Mouse (Mus musculus) left cerebral cortex, adult 18-20 months (tissue): Measurements from ENCODE around the gene Begain. TPM values are rescaled to one million over a fixed set of nuclear protein-coding genes. Genes with fewer than 3 reads are reported as not detected.

Experiments used
- DNase-seq, 2 experiments: peaks; one replicate each; pipeline ENCODE4 v3.0.0; 2021 to 2022; ENCODE audit warnings: low spot score in 2 of 2, mixed read lengths in 1 of 2
- total RNA-seq, 2 experiments: library from RNA; stranded (reverse); gene quantifications; 2 replicates each; pipeline ENCODE4 v1.2.3; 2021

Gene Begain
- total RNA-seq, 2 experiments from 2014 or later, result 137 to 141 TPM

DNA sequence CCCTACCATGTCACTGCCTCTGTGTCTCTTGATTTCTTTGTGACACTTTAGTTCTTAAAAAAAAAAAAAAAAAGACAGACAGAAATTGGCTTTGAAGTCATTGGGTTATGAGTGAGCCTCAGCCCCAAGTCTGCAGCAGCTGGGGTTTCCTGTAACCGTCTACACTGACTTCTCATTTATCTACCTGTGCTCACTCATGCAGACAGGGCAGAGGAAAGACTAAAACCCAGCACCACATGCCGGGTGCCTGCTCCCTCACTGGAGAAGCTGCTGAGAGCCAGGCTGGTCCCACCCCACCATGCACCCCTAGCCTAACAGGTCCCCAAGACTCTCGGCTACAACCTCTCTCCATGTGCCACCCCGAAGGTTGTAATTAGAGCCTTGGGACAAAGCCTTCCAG is 10.3 kb downstream of the Begain start:
- DNase-seq, result no peak

DNA sequence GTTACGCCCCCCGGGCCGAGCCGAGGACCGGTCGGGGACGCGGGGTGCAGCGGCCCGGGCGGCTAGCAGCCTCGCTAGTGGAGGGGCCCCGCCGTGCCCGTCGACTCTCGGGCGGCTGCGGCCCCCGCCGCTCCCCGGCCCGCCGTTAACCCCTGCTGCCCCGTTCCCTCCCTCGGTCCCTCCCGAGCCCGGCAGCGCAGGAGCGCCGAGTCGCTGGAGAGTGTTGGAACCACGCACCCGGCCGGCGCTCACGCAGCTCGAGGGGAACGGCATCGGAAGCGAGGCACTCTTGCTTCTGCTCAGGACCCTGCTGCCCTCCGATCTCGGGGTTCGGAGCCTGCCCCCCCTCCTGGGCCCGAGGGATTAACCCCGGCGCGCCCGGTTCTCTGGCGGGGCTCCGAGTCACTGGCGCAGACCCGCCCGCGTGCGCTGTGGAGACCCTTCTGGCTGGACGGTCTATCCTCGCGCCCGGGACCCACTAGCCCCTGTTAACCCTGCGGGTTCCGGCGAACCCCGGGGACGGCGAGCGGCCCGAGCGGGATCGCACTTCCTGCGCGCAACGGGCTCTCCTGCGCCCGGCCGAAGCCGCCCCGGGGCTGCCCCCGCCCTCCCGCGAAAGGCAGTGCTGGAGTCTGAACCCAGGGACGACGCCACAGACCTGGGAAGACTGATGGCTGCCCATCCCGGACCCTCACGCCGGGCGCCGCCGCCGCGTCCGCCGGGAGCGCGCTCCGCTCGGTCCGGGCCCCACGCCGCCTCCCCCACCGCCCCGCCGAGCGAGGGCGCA is 14.8 kb downstream of the Begain start:
- no peak for DNase-seq

DNA sequence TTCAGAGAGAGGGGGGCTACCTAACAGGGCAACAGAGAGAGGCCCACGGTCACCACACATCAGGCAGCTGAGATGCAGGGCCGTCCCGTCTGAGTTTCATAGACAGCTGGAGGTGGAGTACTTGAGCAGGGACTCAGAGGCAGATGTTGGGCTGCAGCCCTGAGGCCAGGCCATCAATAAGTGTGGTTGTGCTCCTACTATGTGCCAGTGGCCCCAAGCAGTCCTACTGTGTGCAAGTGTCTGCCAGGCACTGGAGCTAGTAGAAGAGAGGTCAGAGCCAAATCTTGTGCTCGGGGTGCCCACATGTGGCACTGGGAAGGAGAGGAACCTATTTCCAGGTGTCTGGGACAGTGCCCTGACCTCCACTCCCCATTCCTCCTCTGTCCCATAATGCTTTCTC is 18.1 kb downstream of the Begain start:
- no peak for DNase-seq

DNA sequence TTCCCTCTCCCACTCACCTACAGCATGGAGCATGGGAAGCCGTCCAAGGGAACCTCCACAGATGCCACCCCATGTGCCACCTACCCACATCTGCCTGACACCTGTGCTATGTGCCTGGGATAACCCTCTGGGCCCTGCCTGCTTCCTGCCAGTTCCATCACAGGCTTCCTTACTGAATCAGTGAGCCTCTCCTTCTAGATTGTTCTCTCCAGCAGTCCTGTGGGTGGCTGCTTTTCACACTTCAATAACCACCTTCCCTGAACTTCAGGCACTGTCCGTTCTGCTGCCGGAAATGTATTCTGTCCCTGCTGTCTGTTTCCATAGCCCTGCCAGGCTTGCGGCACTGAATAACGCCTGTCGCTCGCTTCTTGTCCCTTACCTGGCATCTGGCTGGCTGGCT is 22.4 kb downstream of the Begain start:
- no peak for DNase-seq

DNA sequence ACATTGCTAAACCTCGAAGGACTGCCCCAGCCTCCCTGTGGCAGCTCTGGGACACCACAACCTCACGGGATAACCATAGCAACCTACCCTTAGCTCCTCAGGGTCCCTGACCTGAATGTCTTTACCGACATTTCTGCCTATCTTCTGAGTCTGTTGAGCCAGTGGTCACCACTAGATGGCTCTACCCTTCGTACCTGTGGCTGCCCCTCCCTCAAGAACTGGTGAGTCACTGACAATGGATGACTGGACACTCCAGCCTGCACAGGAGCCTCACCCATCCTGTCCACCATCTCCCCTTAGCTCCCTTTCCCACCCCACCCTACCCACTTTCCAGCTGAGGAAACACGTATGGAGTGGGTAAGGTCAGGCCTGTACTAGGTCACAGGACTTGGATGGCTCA is 23.5 kb downstream of the Begain start:
- no peak for DNase-seq

DNA sequence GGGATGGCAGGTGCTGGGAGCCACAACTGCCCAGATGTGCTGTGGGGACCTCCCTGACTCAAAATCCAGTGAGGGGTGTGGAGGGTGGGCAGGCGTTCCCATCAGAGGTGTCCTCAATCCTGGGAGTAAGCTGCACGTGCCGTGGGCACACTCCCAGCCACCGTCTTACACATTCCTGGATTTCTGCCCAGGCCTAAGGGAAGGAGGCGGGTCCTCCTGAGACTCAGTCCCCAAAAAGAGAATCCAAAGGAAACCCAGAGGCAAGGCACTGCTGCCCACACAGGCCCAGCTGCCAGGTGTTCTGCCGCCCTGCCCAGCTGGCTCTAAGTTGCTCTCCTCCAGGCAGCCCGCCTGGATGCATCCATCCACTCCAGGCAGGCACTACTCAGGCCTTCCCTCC is 28.7 kb downstream of the Begain start:
- no peak for DNase-seq

DNA sequence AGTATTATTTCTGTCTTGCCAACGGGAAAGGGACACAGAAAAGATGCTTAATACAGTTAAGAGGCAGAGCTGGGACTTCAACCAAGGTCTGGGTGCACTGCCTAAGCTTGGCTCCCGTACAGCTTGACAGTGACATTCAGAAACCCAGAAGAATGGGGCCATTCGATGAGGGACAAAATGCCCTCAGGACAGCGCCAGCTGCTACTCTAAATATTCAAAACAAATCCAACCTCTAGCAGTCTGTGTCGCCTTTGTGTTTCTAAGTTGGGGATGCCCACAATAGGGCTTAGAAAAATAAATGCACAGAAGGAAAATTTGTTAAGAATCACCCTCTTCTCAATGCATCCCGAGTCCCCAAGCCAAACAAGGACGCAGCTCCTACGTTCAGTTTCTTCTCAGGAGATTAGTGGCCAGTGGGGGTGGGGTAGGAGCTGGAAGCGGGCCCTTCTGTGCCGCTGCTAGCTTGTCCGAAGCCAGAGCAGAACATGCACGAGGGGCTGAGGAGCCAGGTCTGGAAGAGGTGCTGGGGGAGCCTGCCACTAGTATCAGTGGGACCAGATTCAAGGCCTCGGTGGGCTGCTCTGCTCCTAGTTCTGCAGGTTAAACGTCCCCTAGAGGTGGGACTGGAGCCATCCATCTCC is 29.7 kb downstream of the Begain start:
- DNase-seq, result peak in 1 of 2 experiments; percentile 22

DNA sequence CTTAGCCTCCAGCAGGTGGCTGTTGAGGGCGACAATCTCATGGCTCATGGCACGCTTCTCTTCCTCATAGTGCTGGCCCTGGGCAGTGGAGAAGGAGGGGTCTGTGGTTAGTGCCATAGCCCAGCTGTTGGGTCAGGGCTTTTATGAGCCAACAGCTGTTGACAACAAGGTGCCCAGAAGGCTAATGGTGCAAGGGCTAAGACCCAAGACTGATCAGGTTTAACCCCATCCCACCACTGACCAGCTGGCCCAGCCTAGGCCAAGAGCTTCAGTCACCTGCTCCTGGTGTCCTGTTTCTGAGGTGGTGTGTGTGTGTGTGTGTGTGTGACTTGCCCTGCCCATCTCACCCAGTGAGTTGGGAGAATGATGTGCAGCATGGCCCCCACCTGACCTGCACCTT is 31.0 kb downstream of the Begain start:
- no peak for DNase-seq

DNA sequence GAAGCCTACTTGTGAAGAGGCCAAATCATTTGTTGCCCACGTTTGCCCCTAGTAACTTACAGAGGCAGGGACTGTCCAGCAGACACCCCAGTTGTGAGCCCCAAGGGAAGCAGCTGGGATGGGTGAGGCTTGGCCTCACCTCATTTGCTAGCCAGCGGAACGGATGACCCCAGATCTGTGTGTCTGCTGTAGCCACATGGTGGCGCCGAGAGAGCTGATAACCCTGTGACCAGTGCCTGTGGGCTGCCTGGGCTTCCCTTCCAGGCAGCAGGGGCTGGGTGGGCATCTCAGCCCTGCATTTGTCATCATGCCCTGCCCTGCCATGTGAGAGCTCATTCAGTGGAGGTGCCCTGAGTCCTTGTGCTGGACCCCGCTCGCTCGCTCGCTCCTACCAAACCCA is 44.2 kb downstream of the Begain start:
- no peak for DNase-seq

DNA sequence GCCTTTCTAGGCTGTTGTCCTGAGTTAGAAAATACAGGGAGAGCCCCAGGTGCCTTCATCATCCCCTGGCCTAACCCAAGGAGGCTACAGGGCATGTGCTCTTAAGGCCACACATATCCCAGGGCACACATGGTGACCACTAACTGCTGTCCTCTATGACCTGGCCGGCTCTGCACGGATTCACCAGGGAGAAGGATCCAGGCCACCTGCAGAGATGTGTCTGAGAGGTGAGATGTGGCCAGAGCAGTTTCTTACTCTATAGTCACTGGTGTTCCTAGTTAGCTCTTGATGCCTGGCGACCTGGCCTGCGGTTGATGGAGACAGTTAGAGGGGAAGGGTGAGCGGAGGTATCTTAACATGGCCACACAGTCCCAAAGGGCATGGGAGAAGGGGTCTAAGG is 45.1 kb downstream of the Begain start:
- DNase-seq, result no peak

DNA sequence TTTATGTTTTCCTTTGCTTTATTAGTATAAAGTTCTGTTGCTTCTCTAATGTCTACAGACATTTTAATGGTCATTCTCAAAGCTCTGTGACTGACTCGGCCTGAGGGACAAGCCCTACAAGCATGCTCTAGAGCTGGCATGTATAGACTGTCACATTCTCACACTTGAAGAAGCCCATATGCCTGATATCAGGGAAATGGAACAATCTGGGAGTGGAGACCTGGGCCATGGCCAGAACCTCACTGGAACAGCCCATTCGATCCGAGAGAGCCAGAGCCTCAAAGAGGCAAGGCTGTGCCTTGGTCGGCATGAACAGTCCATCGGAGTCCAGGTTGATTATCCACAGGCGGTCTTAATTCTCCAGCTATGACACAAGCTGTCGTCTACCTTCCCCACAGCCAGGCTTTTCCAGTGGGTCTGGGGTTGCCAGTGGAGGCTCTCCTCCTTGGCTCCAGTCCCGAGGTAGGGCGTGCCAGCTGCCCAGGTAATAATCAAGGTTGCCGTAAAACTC is 45.8 kb downstream of the Begain start:
- DNase-seq, result no peak

DNA sequence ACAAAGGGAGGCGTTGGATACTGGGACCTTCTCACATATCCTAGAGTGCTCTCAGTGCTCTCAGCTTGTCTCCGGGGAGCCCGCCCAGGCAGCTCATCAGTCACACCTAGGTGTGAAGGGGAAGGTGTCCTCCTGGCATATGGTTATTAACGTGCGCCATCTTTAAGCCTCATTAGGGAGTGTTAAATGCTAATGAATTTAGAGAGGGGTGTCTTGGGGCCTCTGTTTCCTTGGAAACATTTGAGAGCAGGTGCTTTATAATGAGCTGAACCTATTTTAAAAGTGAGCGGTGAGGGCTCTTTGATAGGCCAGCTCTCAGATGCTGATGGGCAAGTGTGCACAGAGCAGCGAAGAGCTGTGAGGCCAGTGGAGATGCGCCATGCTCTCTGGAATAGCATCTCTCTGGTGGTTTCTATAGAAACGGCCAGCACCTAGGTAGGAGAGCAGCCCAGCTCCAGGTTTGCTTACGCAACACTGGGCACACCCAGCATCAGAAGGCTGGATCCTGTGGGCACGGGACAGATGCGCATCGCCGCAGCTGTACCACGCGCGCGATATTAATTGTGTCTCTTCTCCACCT is 57.9 kb downstream of the Begain start:
- DNase-seq, result no peak

DNA sequence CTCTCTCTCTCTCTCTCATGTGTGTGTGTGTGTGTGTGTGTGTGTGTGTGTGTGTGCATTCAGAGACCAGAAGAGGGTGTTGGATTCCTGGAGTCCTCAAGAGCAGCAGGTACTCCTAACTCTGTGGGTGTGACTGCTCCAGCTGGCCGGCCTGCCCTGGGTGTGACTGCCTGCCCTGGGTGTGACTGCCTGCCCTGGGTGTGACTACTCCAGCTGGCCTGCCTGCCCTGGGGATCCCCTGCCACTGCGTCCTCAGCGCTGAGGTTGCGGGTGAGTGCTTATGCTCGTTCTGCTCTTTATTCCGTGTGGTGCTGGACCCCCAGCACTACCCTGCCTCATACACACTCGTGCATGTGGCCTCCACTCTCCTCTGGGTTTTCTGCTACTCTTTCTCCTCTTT is 65.0 kb downstream of the Begain start:
- no peak for DNase-seq

DNA sequence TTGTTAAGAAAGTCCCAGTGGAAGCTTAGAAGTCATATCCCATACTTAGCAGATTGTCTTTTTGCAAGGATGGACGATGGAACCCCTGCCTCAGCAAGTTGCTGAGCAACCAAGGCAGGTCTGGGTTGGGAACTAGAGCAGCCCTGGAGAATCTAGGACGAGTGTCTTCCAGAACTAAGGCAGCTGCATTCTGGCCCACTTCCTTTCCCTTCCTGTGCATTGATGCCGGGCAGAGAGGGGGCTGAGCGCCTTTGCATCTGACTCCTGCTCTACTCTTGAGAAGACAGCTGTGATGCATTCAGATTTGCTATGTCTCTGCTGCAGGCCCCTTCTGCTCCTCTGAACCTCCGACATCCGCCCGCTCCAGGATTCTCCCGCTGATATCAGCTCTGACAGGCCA is 70.8 kb downstream of the Begain start:
- DNase-seq, result no peak

DNA sequence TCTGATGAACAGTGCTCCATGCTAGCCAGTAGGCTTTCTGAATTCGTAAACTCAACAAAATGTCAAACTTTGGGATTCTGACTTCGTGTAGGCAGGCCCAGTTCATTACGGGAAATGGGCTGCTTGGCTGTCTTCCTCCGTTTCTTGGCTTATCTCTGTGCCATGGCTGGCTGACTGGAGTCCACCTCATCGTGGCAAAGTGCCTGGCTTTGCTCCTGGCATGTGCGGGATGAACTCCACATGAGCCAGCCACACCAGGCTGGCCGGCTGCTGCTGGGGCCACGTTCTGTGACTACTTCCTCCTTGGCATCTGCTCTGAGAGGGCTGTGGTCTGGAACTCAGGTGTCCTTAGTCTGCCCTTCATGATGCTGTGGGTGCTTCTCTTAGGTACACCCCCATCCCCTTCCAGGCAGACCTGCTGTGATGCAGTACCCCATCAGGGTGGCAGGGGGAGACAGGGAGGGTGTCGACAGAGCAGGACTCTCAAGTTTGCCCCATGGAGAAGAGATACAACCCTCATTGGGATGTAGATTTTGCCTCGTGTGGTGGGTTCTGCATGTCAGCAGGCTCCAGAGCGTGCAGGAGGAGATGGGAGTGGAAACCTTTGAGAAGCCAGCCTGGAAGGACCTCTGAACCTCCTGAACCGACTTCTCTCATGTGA is 71.9 kb downstream of the Begain start:
- DNase-seq, result no peak

DNA sequence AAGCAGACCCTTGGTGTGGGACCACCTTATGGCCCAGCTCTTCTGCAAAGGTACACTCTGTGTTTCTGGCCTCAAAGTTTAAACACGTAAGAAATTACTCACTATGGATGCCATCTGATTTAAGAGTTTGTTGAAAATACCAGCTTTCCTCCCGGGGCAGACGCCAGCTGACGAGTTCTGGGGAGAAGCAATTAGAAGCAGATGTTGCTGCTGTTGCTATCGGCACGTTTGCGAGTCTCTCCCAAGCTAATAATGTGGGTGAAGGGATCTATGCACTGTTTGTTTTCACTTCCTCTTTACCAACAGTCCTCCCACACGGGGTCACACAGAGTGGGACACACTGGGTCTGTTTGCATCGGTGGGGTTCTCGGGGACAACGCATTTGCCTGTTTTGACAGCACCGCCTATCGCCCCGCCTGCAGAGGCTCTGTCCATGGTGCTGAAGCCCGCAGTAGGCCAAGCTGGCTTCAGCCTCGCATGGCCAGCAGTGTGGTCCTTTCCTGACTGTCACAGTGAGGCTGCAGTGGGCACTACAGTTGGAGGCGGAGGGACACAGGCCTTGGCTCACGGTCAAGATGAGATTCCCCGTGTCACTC is 73.5 kb downstream of the Begain start:
- peak in 1 of 2 experiments; percentile 38 for DNase-seq

DNA sequence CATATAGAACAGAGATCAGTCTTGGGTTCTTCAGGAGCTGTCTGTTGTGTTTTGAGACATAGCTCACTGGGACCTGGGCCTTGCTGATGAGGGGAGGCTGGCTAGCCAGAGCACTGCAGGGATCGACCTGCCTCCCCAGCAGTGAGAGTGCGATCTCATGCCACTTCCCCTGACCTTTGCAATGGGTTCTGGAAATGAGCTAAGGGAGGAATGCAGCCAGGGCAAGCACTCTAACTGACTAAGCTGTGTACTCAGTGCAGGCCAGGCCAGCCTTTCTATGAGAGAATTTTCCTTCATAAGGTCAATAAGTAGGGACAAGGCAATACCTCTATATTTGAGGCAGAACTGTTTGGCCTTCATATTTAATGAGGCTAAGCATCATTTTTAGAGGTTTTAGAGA is 75.0 kb downstream of the Begain start:
- DNase-seq, result no peak

DNA sequence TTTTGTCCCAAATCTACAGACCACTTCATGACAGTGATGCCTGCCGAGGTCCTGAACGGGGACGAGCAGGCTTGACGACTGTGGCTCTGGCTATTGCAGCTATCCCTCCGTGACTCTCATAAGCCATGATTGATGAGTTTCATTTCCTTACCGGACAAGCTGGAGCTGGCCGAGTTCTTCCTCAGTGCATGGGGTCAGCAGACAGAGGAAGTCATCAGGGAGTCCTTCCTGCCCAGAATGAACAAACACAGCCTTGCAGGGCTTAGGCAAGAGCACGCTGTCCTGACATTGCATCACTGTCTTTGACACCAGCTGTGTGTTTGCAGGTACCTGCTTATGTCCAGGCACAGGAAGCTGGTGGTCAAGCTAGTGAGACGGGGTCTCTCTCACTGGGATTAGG is 77.6 kb downstream of the Begain start:
- no peak for DNase-seq

DNA sequence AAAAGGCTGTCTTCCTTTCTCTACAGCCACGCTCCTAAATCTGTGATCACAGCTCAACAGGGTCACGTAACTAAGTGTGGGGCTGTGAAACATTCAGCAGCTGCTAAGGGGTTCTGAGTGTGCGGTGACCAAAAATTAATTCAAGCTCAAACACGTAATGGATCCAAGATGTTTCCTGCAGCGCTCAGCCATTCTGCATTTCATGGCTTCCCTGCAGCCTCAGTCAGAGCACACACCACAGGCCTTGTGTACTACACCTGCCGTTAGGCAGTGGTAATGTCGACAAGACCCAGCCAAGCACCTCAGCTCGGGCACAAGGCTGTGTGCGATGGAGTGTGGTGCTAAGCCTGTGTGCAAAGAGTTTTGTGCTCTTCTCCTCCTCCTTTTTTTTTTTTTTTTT is 80.6 kb downstream of the Begain start:
- DNase-seq, result no peak

DNA sequence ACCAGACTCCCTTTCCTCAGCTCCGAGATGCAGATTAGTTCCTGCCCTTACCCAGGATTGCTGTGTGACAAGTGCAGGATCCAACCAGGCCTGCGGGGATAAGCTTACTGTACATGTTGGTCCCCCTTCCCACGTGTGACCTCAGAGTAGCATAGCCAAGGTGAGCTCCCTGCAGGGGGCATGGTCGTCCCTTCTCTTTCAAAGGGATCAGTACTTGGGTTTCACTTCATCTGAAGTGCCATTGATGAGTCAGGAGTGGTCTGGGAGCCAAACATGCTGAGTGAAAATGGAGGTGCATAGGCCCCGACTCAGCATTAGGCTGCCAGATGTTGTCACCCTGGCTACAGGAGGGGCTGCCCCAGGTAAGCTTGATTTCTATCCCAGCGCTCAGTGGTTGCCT is 83.0 kb downstream of the Begain start:
- no peak for DNase-seq

DNA sequence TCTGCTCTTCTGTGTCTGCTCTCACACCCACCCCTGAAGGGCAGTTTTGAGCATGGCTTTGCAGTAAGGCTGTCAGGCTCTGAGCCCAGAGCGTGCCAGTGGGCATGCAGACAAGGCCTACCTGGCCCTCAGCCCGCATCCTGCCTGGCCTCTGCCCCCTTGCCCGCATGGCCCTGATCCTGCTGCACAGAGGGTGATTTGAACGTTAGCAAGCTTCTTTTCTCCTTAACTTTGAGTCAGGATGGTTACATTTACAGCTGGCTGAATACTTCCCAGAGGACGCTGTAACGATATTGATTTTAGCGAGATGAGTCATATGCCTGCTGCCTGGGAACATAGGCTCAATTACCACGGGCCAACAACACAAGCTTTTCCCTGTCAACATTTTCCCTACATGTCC is 83.5 kb downstream of the Begain start:
- no peak for DNase-seq

DNA sequence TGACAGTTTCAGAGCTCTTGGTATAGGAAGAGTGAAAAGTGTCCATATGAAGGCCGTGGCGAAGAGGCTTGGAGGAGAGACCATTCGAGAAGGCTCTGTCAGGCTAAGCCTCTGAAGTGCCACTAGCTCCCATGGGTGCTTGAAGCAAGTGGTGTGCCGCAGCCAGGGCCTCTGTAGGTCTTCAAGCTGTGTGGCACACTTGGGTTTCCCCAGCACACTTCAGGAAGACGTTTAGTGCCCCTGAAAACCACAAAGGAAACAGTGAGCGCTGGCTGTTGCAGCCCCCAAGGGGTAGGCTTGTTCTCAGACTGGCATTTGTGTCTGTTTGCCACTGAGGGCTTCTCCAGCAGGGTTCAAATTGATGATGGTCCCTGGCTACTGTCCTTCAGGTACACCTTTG is 84.5 kb downstream of the Begain start:
- DNase-seq, result no peak
